Comparison of ENCODE assay signal across 15 mouse cellular contexts in genomic region chr11:102061941-102062473, GRCm38 (mm10). TPM values are rescaled to one million over a fixed set of nuclear protein-coding genes. Genes with fewer than 3 reads are reported as not detected.
A peak's percentile ranks its signal among the peaks of the same experiment; 100 is the strongest.
DNase-seq lines count a peak whose midpoint lies in the region; ATAC-seq lines count a peak whose summit lies in the region.
"Had no signal": no experiment of that assay in that cellular context is flagged by ENCODE, and none has a peak within 500 bp of the region (broad histone marks: within the 10 kb centered on the region; RNA-seq: fewer than 3 reads in every experiment).

No protein-coding gene starts in this region.

- H3K4me3 ChIP-seq in kidney, embryonic 15.5 days (replicated peaks) = no peak overlapping the region
- no peak overlapping the region for H3K4me3 ChIP-seq in kidney, embryonic 16.5 days (ENCODE audit: low read length)
- peak overlapping the region; percentile 40; the same call in 1 of the 2 replicates for H3K4me3 ChIP-seq in forebrain, embryonic 12.5 days (replicated peaks)
- no peak overlapping the region for H3K4me3 ChIP-seq in limb, embryonic 11.5 days (ENCODE audit: low read depth, low read length)

- 34% methylated on average over 16 of the region's 16 CpGs for WGBS in kidney, embryonic 15.5 days
- WGBS in kidney, embryonic 16.5 days = 30% methylated on average over 16 of the region's 16 CpGs
- 30% methylated on average over 16 of the region's 16 CpGs for WGBS in forebrain, embryonic 12.5 days
- WGBS in limb, embryonic 11.5 days = 19% methylated on average over 16 of the region's 16 CpGs

- H3K9ac ChIP-seq in kidney, embryonic 15.5 days = no peak overlapping the region
- no peak overlapping the region for H3K9ac ChIP-seq in kidney, embryonic 16.5 days (replicated peaks; ENCODE audit: low read length)
- 0 out of 2 replicates have a peak overlapping the region, but pooled peaks have one; percentile 65 for H3K9ac ChIP-seq in forebrain, embryonic 12.5 days
- H3K9ac ChIP-seq in limb, embryonic 11.5 days (ENCODE audit: low read length) = 0 out of 2 replicates have a peak overlapping the region, but pooled peaks have one; percentile 19

- H3K4me1 ChIP-seq in kidney, embryonic 15.5 days = peaks cover 9% of the 10 kb centered on the region
- peaks cover 10% of the 10 kb centered on the region for H3K4me1 ChIP-seq in kidney, embryonic 16.5 days (ENCODE audit: insufficient read depth, low read length)
- H3K4me1 ChIP-seq in forebrain, embryonic 12.5 days = peaks cover 8% of the 10 kb centered on the region
- no peaks in the 10 kb centered on the region for H3K4me1 ChIP-seq in limb, embryonic 11.5 days (ENCODE audit: control insufficient read depth, insufficient read depth, low read length)

- ATAC-seq in kidney, embryonic 15.5 days (replicated peaks; ENCODE audit: low FRiP score) = no peak
- no peak for ATAC-seq in kidney, embryonic 16.5 days (ENCODE audit: low FRiP score, low TSS enrichment)
- no peak for ATAC-seq in forebrain, embryonic 12.5 days (ENCODE audit: low FRiP score)
- ATAC-seq in limb, embryonic 11.5 days (ENCODE audit: insufficient number of reproducible peaks, low FRiP score, low TSS enrichment, low read depth) = no peak

- H3K4me2 ChIP-seq in kidney, embryonic 15.5 days = peak overlapping the region; percentile 92; the same call in 1 of the 2 replicates
- H3K4me2 ChIP-seq in kidney, embryonic 16.5 days (replicated peaks; ENCODE audit: low read depth, low read length) = no peak overlapping the region
- peak overlapping the region; percentile 76; the same call in 1 of the 2 replicates for H3K4me2 ChIP-seq in forebrain, embryonic 12.5 days
- H3K4me2 ChIP-seq in limb, embryonic 11.5 days (ENCODE audit: low read depth, severe bottlenecking) = peak overlapping the region; percentile 84

- H3K36me3 ChIP-seq in kidney, embryonic 15.5 days = peaks cover 26% of the 10 kb centered on the region; the same call in 1 of the 2 replicates
- peaks cover 7% of the 10 kb centered on the region for H3K36me3 ChIP-seq in kidney, embryonic 16.5 days (ENCODE audit: insufficient read depth, low read length)
- peaks cover 45% of the 10 kb centered on the region for H3K36me3 ChIP-seq in forebrain, embryonic 12.5 days (replicated peaks)
- H3K36me3 ChIP-seq in limb, embryonic 11.5 days (ENCODE audit: control insufficient read depth, insufficient read depth, low read length) = peaks cover 3% of the 10 kb centered on the region; the same call in 1 of the 2 replicates

- no peak overlapping the region for H3K27ac ChIP-seq in kidney, embryonic 15.5 days
- H3K27ac ChIP-seq in kidney, embryonic 16.5 days (ENCODE audit: low read length) = no peak overlapping the region
- no peak overlapping the region for H3K27ac ChIP-seq in forebrain, embryonic 12.5 days
- no peak overlapping the region for H3K27ac ChIP-seq in limb, embryonic 11.5 days (replicated peaks; ENCODE audit: low read depth, low read length)
- H3K27ac ChIP-seq: limb, embryonic 13.5 days had no signal

- no peaks in the 10 kb centered on the region for H3K9me3 ChIP-seq in kidney, embryonic 15.5 days (replicated peaks)
- no peaks in the 10 kb centered on the region for H3K9me3 ChIP-seq in kidney, embryonic 16.5 days (ENCODE audit: low read length)
- H3K9me3 ChIP-seq in forebrain, embryonic 12.5 days = no peaks in the 10 kb centered on the region
- no peaks in the 10 kb centered on the region for H3K9me3 ChIP-seq in limb, embryonic 11.5 days (ENCODE audit: control insufficient read depth, low read length)
- H3K9me3 ChIP-seq: G1E; limb, embryonic 13.5 days had no signal

- peaks cover 8% of the 10 kb centered on the region for H3K27me3 ChIP-seq in kidney, embryonic 15.5 days
- no peaks in the 10 kb centered on the region for H3K27me3 ChIP-seq in kidney, embryonic 16.5 days (ENCODE audit: insufficient read depth, low read length)
- peaks cover 16% of the 10 kb centered on the region for H3K27me3 ChIP-seq in forebrain, embryonic 12.5 days
- no peaks in the 10 kb centered on the region for H3K27me3 ChIP-seq in limb, embryonic 11.5 days (ENCODE audit: control insufficient read depth, insufficient read depth, low read length)

- DNase-seq in adrenal gland, adult (ENCODE audit: inconsistent age in 2 of 2, low spot score in 1 of 2) = peak; percentile 15 to 46
- no peak for DNase-seq in adrenal gland, postnatal 10 days
- DNase-seq in limb, embryonic 11.5 days (ENCODE audit: low spot score) = no peak
- no peak for DNase-seq in adrenal gland, postnatal 14 days
- DNase-seq in ovary, adult 18-20 months (ENCODE audit: low spot score) = no peak

RNA-seq across cellular contexts. Expression of gene Cd300lg, which starts 20.7 kb away (rescaled TPM):
- 10 to 100 TPM; 44.1 to 53.0 TPM for total RNA-seq in adrenal gland, postnatal 10 days (2021)
- 0.82 and 1.1 TPM in 2 replicates for polyA plus RNA-seq in kidney, embryonic 15.5 days (2015; fragmentation: Nextera tagmentation; extraction: Ambion mirVana)
- polyA plus RNA-seq in kidney, embryonic 16.5 days (2015; fragmentation: Nextera tagmentation; extraction: Ambion mirVana) = 1.3 and 1.8 TPM in 2 replicates
- 0.17 and 0.23 TPM in 2 replicates for polyA plus RNA-seq in forebrain, embryonic 12.5 days (2016; fragmentation: Nextera tagmentation; extraction: Ambion mirVana)
- polyA plus RNA-seq in limb, embryonic 11.5 days (2014; fragmentation: Nextera tagmentation; extraction: Ambion mirVana) = 0.35 and 0.47 TPM in 2 replicates
- 50.5 and 61.4 TPM in 2 replicates for total RNA-seq in adrenal gland, postnatal 14 days (2021)
- total RNA-seq: G1E; layer of hippocampus, adult 2 months had no signal
- polyA plus RNA-seq: G1E had no signal

RNA-seq across cellular contexts. Expression of gene Mpp2, which starts 26.3 kb away (rescaled TPM):
- 10 to 100 TPM in 1 of 2 experiments, 1 to 10 TPM in 1; 8.7 to 10.3 TPM for total RNA-seq in adrenal gland, postnatal 10 days (2021)
- polyA plus RNA-seq in kidney, embryonic 15.5 days (2015; fragmentation: Nextera tagmentation; extraction: Ambion mirVana) = 14.0 and 14.2 TPM in 2 replicates
- polyA plus RNA-seq in kidney, embryonic 16.5 days (2015; fragmentation: Nextera tagmentation; extraction: Ambion mirVana) = 14.4 and 16.4 TPM in 2 replicates
- 24.9 and 27.9 TPM in 2 replicates for polyA plus RNA-seq in forebrain, embryonic 12.5 days (2016; fragmentation: Nextera tagmentation; extraction: Ambion mirVana)
- polyA plus RNA-seq in limb, embryonic 11.5 days (2014; fragmentation: Nextera tagmentation; extraction: Ambion mirVana) = 9.1 and 10.7 TPM in 2 replicates
- 8.6 and 10.1 TPM in 2 replicates for total RNA-seq in adrenal gland, postnatal 14 days (2021)

RNA-seq across cellular contexts. Expression of gene Mpp3, which starts 33.7 kb away (rescaled TPM):
- 10 to 100 TPM; 11.8 to 16.0 TPM for total RNA-seq in adrenal gland, postnatal 10 days (2021)
- 7.8 and 11.0 TPM in 2 replicates for polyA plus RNA-seq in kidney, embryonic 15.5 days (2015; fragmentation: Nextera tagmentation; extraction: Ambion mirVana)
- 7.2 and 9.0 TPM in 2 replicates for polyA plus RNA-seq in kidney, embryonic 16.5 days (2015; fragmentation: Nextera tagmentation; extraction: Ambion mirVana)
- 35.7 and 37.6 TPM in 2 replicates for polyA plus RNA-seq in forebrain, embryonic 12.5 days (2016; fragmentation: Nextera tagmentation; extraction: Ambion mirVana)
- 11.3 and 12.7 TPM in 2 replicates for polyA plus RNA-seq in limb, embryonic 11.5 days (2014; fragmentation: Nextera tagmentation; extraction: Ambion mirVana)
- total RNA-seq in adrenal gland, postnatal 14 days (2021) = 9.0 and 14.8 TPM in 2 replicates
- polyA plus RNA-seq: G1E had no signal

RNA-seq across cellular contexts. Expression of gene Ppy, which starts 39.1 kb away (rescaled TPM):
- not detected for total RNA-seq in adrenal gland, postnatal 10 days (2021)
- not detected in 2 replicates for polyA plus RNA-seq in kidney, embryonic 15.5 days (2015; fragmentation: Nextera tagmentation; extraction: Ambion mirVana)
- polyA plus RNA-seq in kidney, embryonic 16.5 days (2015; fragmentation: Nextera tagmentation; extraction: Ambion mirVana) = not detected in 2 replicates
- polyA plus RNA-seq in forebrain, embryonic 12.5 days (2016; fragmentation: Nextera tagmentation; extraction: Ambion mirVana) = not detected in 2 replicates
- not detected in 2 replicates for polyA plus RNA-seq in limb, embryonic 11.5 days (2014; fragmentation: Nextera tagmentation; extraction: Ambion mirVana)
- total RNA-seq in adrenal gland, postnatal 14 days (2021) = not detected in 2 replicates
- total RNA-seq: G1E; gastrocnemius, postnatal 4 days; layer of hippocampus, adult 2 months had no signal
- polyA plus RNA-seq: cortical plate, adult 2 months; inflammation-experienced regulatory T-cells, adult 6 months; limb, embryonic 13.5 days; neural tube, embryonic 14.5 days had no signal

RNA-seq across cellular contexts. Expression of gene Pyy, which starts 45.6 kb away (rescaled TPM):
- not detected for total RNA-seq in adrenal gland, postnatal 10 days (2021)
- polyA plus RNA-seq in kidney, embryonic 15.5 days (2015; fragmentation: Nextera tagmentation; extraction: Ambion mirVana) = 3.6 TPM in 1 of 2 replicates, not detected in the other
- polyA plus RNA-seq in kidney, embryonic 16.5 days (2015; fragmentation: Nextera tagmentation; extraction: Ambion mirVana) = not detected in 2 replicates
- polyA plus RNA-seq in forebrain, embryonic 12.5 days (2016; fragmentation: Nextera tagmentation; extraction: Ambion mirVana) = not detected in 2 replicates
- polyA plus RNA-seq in limb, embryonic 11.5 days (2014; fragmentation: Nextera tagmentation; extraction: Ambion mirVana) = not detected in 2 replicates
- total RNA-seq in adrenal gland, postnatal 14 days (2021) = not detected in 2 replicates
- total RNA-seq: G1E; gastrocnemius, postnatal 4 days; layer of hippocampus, adult 2 months had no signal
- polyA plus RNA-seq: cortical plate, adult 2 months; G1E; inflammation-experienced regulatory T-cells, adult 6 months; limb, embryonic 13.5 days; neural tube, embryonic 14.5 days had no signal

Comparison
In these comparisons a context has a peak if more than half of its experiments do, and no peak if none do; other contexts are left out.
1. DNase-seq: peak in adrenal gland, adult (2 of 2); none in adrenal gland, postnatal 10 days (single experiment), limb, embryonic 11.5 days (single experiment), adrenal gland, postnatal 14 days (single experiment) and ovary, adult 18-20 months (single experiment).
2. H3K9ac ChIP-seq: peak in forebrain, embryonic 12.5 days (single experiment) and limb, embryonic 11.5 days (single experiment); none in kidney, embryonic 15.5 days (single experiment) and kidney, embryonic 16.5 days (single experiment).